Mouse (Mus musculus): Measurements from ENCODE around the gene Rnf167.

The Rnf167 gene

GRCm38 (mm10) chr11:70655571-70656455, 8.8 kb downstream of the Rnf167 start:
- DNase-seq (ENCODE audit: low spot score) = peak; percentile 80

DNA sequence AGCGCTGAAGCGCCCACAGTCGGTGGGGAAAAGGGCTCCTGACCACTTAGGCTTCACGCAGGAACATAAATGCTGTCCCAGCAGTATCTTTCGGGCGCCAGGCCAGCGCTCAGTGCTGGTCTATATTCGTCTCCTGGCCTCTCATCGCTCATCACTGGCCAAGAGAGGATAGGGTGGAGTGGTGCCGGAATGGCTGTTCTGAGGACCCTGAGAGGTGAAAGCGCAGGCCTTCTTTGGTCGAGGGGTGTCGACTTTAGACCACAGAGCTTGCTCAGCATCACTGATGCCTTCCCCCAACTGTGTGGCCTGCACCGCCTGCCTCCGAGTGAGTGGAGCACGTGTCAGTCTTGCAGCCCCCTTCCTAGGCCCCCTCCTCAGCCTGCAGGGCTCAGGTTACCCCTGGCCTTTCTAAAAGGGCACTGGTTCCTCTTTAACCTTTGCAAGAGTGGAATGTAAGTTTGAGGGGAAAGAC, 9.5 kb downstream of the Rnf167 start:
- peak; percentile 78 for DNase-seq (ENCODE audit: low spot score)

DNA sequence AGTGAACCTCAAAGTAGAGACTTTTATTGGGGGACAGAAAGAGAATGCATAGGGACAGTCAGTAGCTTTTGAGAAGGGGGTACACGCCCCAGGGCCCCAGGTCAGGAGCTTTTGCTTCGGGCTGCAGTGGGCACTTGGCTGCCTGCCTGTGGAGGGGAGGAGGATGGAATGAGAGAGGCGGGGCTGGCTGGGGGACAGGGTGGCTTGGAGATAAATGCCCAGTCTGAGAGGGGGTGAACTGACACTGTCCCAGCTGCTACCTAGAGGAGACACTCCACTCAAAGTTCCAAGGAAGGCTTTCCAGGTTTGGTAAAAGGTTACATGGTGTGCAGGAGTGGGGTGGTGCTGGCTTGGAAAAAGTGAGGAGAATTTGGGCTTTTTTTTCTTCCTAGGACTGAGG, 9.9 kb downstream of the Rnf167 start, which contains the start of gene Eno3:
Gene Eno3, plus strand, starts transcription at position 239 of the 400 bp plus-strand sequence.
- peak; percentile 73 for DNase-seq (ENCODE audit: low spot score)

DNA sequence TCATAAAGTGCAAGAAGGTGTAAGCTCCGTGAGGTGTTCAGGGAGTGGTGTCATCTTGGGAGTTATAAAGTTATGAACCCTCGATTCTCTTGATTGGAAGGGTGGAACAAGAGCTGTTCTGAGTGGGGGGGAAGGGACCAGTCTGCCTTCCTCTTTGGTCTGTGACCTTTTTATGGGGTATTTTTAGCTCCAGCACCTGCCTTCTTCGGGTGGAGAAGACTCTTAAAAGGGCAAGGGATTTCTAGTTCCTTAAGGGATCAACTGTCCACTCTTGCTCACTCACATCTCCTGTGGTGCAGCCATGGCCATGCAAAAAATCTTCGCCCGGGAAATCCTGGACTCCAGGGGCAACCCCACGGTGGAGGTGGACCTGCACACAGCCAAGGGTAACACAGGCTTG, 10.5 kb downstream of the Rnf167 start:
- DNase-seq (ENCODE audit: low spot score) = no peak

GRCm38 (mm10) chr11:70657991-70658390, 11.0 kb downstream of the Rnf167 start:
- DNase-seq (ENCODE audit: low spot score) = no peak

DNA sequence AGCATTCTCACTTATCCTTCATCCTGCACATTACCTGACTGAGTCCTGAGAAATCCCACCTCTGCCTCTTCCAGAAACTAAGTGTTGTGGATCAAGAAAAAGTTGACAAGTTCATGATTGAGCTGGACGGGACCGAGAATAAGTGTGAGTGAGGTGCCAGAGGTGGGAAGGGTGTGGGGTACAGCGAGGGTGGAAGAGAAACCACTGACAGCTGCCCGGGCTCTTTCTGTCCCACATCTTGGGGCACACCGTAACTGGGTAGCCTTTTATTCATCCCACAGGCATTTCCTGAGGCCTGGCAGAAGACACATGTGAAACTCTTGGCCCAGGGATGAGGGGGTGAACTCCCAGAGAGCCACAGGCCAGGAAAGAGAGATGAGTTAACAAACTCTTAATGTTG, 11.5 kb downstream of the Rnf167 start:
- DNase-seq (ENCODE audit: low spot score) = no peak

DNA sequence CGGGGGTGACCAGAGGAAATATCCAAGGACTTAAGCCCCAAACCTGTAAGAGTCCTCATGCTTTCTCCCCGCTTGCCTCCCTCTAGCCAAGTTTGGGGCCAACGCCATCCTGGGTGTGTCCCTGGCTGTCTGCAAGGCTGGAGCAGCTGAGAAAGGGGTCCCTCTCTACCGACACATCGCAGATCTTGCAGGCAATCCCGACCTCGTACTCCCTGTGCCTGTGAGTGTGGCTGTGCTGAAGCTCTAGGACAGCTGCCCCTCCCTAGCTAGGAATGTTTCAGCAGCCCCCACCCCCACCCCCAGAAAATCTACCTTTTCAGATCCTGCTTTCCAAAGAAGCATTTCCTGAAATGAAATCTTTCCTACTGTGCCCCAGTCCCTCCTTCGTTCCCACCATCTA, 11.9 kb downstream of the Rnf167 start:
- no peak for DNase-seq (ENCODE audit: low spot score)

DNA sequence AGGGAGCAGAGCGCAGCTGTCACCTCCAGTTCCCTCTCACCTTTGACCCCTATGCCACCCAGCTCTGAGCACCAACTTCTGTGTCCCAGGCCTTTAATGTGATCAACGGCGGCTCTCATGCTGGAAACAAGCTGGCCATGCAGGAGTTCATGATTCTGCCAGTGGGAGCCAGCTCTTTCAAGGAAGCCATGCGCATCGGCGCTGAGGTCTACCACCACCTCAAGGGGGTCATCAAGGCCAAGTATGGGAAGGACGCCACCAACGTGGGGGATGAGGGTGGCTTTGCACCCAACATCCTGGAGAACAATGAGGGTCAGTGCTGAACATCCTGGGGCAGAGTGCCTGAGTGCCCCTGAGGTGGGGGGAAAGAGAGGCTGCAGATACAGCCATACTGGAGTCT, 13.5 kb downstream of the Rnf167 start:
- no peak for DNase-seq (ENCODE audit: low spot score)

DNA sequence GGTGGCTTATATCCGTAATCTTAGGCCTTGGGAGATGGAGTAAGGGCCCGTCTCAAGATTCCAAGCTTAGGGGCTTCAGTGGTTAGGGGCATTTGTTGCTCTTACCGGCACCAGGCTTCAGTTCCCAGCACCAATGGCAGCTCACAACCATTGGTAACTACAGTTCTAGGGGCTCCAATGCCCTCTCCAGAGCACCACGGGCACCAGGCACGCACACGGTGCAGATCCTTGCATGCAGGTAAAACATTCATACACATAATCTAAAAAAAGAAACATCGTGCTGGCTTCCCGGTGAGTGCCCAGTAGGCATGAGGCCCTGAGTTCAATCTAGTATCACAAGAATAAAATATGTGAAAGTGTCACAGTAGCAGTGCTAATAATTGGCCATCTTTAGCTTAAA, 16.1 kb downstream of the Rnf167 start:
- DNase-seq (ENCODE audit: low spot score) = no peak

GRCm38 (mm10) chr11:70663957-70664356, 16.9 kb downstream of the Rnf167 start:
- no peak for DNase-seq (ENCODE audit: low spot score)

GRCm38 (mm10) chr11:70664741-70665140, 17.7 kb downstream of the Rnf167 start:
- DNase-seq (ENCODE audit: low spot score) = no peak

- DNase-seq (ENCODE audit: low spot score) = no peak
These were observed 19.7 kb downstream of the Rnf167 start for GRCm38 (mm10) chr11:70666687-70667086.

GRCm38 (mm10) chr11:70667271-70668150, 20.5 kb downstream of the Rnf167 start:
- DNase-seq (ENCODE audit: low spot score) = no peak

- DNase-seq (ENCODE audit: low spot score) = peak; percentile 74
These were observed 21.3 kb downstream of the Rnf167 start for GRCm38 (mm10) chr11:70668335-70668770.

GRCm38 (mm10) chr11:70668771-70669505, 21.9 kb downstream of the Rnf167 start, which contains the start of gene Spag7:
Spag7 (minus strand) TSS chr11:70669416.
- DNase-seq (ENCODE audit: low spot score) = peak; percentile 94

GRCm38 (mm10) chr11:70669582-70670345, 22.7 kb downstream of the Rnf167 start:
- peak; percentile 81 for DNase-seq (ENCODE audit: low spot score)

- DNase-seq (ENCODE audit: low spot score) = no peak
These were observed 23.4 kb downstream of the Rnf167 start for GRCm38 (mm10) chr11:70670483-70670882.

GRCm38 (mm10) chr11:70671333-70672047, 24.5 kb downstream of the Rnf167 start:
- DNase-seq (ENCODE audit: low spot score) = no peak

DNA sequence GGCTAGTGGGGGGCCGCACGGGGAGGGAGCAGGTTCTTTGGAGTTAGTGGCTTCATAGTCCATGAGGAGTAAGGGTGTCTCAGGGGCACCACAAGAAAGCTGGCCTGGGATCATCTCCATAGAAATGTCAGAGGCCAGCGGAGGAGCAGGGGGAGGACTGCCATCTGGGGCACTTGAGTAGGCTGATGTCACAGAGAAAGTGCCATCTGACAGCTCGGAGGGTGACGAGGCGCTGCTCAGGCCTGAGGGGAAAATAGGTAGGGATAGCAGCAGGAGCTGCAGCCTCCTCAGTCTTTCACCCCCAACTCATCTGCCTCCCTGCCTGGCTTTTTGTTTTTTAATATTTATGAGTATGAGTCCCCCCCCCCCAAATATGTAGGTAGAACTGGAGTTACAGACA, 27.0 kb downstream of the Rnf167 start:
- no peak for DNase-seq (ENCODE audit: low spot score)

GRCm38 (mm10) chr11:70674501-70674900, 27.5 kb downstream of the Rnf167 start:
- no peak for DNase-seq (ENCODE audit: low spot score)

Data from testis, postnatal 10 days (tissue).